Mouse (Mus musculus) B cell, adult 2 months (primary cell): ENCODE measurements around the gene Zfyve26.
A peak's percentile ranks its signal among the peaks of the same experiment; 100 is the strongest.

Experiments
- DNase-seq, 2 experiments: peaks; one replicate each; pipeline ENCODE4 v3.0.0; 2022

The Zfyve26 gene

GRCm38 (mm10) chr12:79296126-79296816, at the start of gene Zfyve26:
Gene Zfyve26 (minus strand): TSS chr12:79296304.
- peak; percentile 86 to 89 for DNase-seq

DNA sequence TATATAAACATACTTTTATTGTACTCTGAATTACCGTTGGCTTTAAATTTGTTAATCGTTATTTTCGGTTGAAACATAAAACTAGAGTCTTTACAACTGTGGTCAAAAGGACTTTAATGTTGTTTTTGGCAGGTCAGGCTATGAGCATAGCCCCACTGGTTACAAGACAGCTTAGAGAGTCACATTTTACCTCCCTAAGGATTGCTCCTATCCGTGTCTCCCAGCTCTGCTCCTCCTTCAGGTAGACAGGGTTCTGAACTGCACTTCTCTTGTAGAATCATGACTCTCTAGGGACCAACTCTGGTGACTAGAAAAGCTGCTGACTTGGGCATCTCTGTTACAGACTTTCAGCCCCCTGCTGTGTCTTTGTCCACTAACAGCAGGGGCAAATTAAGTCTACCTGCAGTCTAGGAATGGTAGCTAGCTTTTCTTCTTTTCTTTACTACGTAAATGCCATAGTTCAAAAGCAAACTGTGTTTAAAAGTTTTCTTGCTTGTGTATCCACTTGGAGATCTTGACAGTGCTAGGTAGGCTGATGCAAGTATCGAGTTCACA, 45.3 kb upstream of the Zfyve26 start:
- no peak for DNase-seq

- no peak for DNase-seq
Observed at GRCm38 (mm10) chr12:79340513-79340912, 44.4 kb upstream of the Zfyve26 start.

DNA sequence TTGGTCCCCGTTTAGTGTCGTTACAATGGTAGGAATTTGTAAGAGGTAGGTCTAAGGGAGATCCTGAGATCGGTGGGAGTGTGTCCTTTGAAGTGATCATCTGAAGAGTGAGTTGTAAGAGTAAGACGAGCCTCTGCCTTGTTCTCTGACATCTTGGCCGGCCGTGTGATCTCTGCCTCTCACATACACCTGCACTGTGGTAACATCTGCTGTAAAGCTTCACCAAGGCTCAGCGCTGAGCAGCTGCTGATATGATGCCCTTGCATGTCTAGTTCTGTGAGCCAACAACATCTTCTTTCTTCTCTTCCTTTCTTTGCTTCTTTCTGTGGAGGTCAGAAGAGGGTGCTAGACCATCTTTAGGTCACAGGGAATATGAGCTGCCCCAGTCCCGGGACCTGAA, 42.7 kb upstream of the Zfyve26 start:
- no peak for DNase-seq

GRCm38 (mm10) chr12:79331722-79332121, 35.6 kb upstream of the Zfyve26 start:
- no peak for DNase-seq

GRCm38 (mm10) chr12:79330571-79330970, 34.5 kb upstream of the Zfyve26 start:
- no peak for DNase-seq

GRCm38 (mm10) chr12:79327868-79328267, 31.8 kb upstream of the Zfyve26 start:
- no peak for DNase-seq

DNA sequence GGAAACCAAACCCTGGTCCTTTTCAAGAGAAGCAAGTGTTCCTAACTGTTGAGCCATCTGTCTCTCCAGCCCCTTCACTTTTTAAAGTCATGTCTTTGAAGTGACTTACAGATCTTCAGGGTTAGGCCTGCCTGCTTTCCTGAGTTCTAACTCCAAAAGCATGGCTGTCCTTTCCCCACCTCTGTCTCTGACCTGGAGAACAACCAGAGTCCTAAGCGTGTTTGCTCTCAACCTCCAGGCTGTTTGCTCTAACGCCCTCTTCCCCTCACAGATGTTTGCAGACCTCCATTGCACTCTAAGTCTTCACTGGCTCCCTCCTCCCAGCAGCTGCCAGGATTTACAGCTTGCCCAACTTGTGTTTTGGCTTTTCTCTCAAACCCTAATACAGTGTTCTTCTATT, 30.6 kb upstream of the Zfyve26 start:
- DNase-seq = no peak

GRCm38 (mm10) chr12:79326236-79326635, 30.1 kb upstream of the Zfyve26 start:
- no peak for DNase-seq

DNA sequence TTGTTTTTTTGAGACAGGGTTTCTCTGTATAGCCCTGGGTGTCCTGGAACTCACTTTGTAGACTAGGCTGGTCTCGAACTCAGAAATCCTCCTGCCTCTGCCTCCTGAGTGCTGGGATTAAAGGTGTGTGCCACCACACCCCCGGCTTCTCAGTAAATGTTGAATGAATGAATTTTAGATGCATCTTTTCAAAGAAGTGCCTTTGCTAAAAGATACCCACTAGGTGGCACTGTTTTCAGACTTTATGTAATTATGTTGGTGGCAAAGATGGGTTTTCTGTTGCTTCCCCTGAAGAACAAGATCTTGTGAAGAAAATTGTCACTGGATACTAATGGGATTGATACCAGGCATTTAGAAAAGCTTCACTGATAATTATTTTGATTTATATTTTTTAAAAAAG, 26.4 kb upstream of the Zfyve26 start:
- peak; percentile 2 to 17 for DNase-seq

DNA sequence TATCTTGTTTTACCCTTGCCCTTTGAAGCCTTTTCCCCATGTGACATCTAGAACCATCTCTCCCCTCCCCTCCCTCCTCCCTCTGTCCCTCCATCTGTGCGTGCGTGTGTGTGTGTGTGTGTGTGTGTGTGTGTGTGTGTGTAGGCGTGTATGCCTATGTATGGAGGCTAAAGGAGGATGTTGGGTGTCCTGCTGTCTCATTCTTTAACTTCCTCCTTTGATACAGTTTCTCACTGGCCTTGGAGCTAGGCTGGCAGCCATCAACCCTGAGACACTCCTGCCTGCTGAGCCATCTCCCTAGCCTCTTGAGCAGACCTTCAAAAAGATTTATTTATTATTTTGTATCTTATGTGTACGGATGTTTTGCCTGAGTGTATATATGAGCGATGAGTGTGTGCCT, 24.8 kb upstream of the Zfyve26 start:
- DNase-seq = peak; percentile 45

- DNase-seq = no peak
Observed at GRCm38 (mm10) chr12:79317339-79317738, 21.2 kb upstream of the Zfyve26 start.

- DNase-seq = no peak
Observed at GRCm38 (mm10) chr12:79313721-79314120, 17.6 kb upstream of the Zfyve26 start.

DNA sequence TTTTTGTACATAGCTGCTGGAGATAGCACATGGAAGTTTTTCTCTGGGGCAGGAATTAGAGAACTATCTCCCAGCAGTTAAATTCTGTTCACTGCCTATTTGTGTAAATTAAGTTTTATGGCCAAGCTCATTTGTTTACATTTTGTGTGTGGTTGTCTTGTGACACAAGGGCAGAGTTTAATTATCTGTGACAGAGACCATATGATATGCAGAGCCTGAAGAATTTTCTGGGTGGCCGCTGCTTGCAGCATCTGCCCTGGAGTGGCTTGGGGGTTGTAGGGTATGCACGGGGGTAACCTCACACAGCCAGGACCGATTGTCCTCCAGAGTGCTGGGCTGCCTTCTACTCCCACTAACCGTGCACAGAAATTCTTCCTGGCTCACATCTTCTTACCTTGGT, 9.9 kb upstream of the Zfyve26 start:
- no peak for DNase-seq

- DNase-seq = no peak
Observed at GRCm38 (mm10) chr12:79305131-79305530, 9.0 kb upstream of the Zfyve26 start.

GRCm38 (mm10) chr12:79301802-79302201, 5.7 kb upstream of the Zfyve26 start:
- no peak for DNase-seq

DNA sequence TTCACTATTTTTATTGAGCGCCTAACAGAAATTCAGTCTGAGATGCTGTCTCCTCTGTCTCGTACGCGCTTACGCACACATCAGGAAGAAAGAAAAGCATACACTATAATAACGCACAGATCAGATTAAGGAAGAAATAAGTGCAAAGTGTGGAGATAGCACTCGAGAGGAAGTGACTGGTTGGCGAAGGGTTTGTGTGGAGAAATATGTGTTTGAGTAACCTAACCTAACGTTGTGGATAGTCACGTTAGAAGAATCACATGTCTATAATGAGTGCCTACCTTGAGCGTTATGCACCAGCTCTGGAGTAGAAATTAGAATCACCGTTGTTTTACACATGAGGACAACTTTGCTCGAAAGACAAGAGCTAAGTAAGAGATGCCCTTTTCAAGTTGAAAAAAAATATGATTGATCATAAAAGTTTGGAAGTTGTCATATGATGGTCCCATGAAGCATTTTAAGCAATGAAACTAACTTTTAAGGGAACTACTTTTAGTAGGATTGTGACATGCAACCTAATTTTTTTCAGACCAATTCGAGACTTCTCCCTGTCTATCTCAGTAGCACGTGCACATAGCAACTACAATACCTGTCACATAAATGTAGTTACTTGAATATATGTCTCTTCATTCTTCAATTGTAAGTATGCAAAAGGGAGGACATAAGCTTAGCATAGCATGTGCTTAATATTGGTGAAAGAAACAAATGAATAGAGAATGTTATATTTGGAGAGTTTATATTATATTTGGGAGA, 2.0 kb upstream of the Zfyve26 start:
- DNase-seq = no peak

GRCm38 (mm10) chr12:79297121-79297576, 1.0 kb upstream of the Zfyve26 start, which contains the start of gene Rad51b:
Gene Rad51b (plus strand): TSS chr12:79297282.
- peak; percentile 65 to 72 for DNase-seq

GRCm38 (mm10) chr12:79292874-79293273, 3.2 kb downstream of the Zfyve26 start:
- no peak for DNase-seq

- DNase-seq = no peak
Observed at GRCm38 (mm10) chr12:79282595-79282994, 13.5 kb downstream of the Zfyve26 start.

DNA sequence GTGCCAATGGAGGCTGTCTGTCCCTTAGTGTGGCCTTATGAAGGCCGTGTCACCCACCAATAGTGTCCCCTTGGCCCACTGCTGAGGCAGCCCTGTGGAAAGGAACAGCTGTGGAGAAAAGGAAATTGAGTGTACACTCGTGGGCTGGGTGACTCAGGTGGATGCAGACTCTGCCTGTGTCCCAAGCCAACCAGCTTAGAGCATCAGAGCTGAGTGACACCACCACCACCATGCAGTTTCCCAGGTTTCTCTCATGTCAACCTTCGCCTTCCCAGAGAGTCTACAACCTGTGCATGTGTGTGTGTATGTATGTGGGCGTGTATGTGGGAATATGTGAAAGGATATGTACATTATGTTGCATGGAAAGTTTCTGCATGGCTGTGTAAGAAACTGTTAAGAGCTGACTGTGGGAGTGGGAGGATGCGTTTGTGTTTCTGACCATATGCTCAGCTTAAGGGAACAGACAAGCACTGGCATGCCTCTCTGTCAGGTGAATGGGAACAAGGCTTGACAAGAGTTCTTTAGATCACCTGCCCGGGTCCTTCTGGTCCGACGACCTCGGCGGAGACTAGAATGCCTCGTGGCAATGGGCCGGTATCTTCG, 16.5 kb downstream of the Zfyve26 start:
- no peak for DNase-seq

DNA sequence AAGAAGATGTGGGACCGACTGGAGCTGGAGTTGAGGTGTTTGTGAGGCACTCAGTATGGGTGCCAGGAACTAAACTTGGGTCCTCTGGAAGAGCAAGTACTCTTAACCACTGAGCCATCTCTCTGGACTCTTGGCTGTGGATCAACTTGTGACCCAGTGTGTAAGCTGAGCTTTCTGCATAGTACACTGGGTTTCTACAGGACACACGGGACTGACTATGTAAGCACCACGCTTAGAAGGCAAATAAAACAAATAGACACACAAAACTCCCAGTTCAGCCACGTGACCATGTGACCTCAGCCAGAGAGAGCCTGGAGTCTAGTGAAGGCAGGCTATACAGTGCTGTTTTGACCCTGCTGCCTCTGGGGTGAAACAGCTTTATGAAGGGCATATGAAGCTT, 23.5 kb downstream of the Zfyve26 start:
- DNase-seq = no peak

- peak; percentile 47 to 58 for DNase-seq
Observed at GRCm38 (mm10) chr12:79261035-79261434, 35.1 kb downstream of the Zfyve26 start.

GRCm38 (mm10) chr12:79260154-79260553, 36.0 kb downstream of the Zfyve26 start:
- no peak for DNase-seq
